Mouse (Mus musculus) brain, embryonic 18.5 days (tissue): Measurements from ENCODE around the gene Saysd1.

Experiments
- DNase-seq: peaks from one replicate; pipeline ENCODE4 v3.0.0-alpha.2; 2012; ENCODE audit warnings: low read depth, low spot score

Gene Saysd1

GRCm38 (mm10) chr14:20164438-20164837, 26.1 kb upstream of the Saysd1 start:
- DNase-seq = no peak

- no peak for DNase-seq
Measured at GRCm38 (mm10) chr14:20162686-20163085, 24.4 kb upstream of the Saysd1 start.

- DNase-seq = no peak
Measured at GRCm38 (mm10) chr14:20158727-20159681, 20.7 kb upstream of the Saysd1 start.

GRCm38 (mm10) chr14:20157595-20157994, 19.3 kb upstream of the Saysd1 start:
- DNase-seq = no peak

GRCm38 (mm10) chr14:20155718-20156117, 17.4 kb upstream of the Saysd1 start:
- no peak for DNase-seq

- DNase-seq = no peak
Measured at GRCm38 (mm10) chr14:20154937-20155336, 16.6 kb upstream of the Saysd1 start.

- no peak for DNase-seq
Measured at GRCm38 (mm10) chr14:20154245-20154644, 15.9 kb upstream of the Saysd1 start.

- DNase-seq = no peak
Measured at GRCm38 (mm10) chr14:20149127-20150080, 11.1 kb upstream of the Saysd1 start.

- no peak for DNase-seq
Measured at GRCm38 (mm10) chr14:20148514-20148913, 10.2 kb upstream of the Saysd1 start.

GRCm38 (mm10) chr14:20147854-20148253, 9.5 kb upstream of the Saysd1 start:
- DNase-seq = no peak

GRCm38 (mm10) chr14:20144093-20144492, 5.8 kb upstream of the Saysd1 start:
- DNase-seq = no peak

- DNase-seq = no peak
Measured at GRCm38 (mm10) chr14:20134965-20135671, 3.2 kb downstream of the Saysd1 start.

GRCm38 (mm10) chr14:20128162-20128561, 10.2 kb downstream of the Saysd1 start:
- no peak for DNase-seq

GRCm38 (mm10) chr14:20127406-20128087, 10.8 kb downstream of the Saysd1 start:
- DNase-seq = no peak

- DNase-seq = no peak
Measured at GRCm38 (mm10) chr14:20120868-20121267, 17.5 kb downstream of the Saysd1 start.

GRCm38 (mm10) chr14:20120012-20120411, 18.3 kb downstream of the Saysd1 start:
- no peak for DNase-seq

- no peak for DNase-seq
Measured at GRCm38 (mm10) chr14:20116149-20116605, 22.2 kb downstream of the Saysd1 start.

GRCm38 (mm10) chr14:20114951-20115350, 23.4 kb downstream of the Saysd1 start:
- no peak for DNase-seq

GRCm38 (mm10) chr14:20113964-20114363, 24.4 kb downstream of the Saysd1 start:
- peak; percentile 22 for DNase-seq

GRCm38 (mm10) chr14:20113189-20113961, 25.0 kb downstream of the Saysd1 start:
- DNase-seq = no peak
